Mouse (Mus musculus): ENCODE measurements around the gene Cdh15.
A peak's percentile ranks its signal among the peaks of the same experiment; 100 is the strongest.

Cdh15 gene

GRCm38 (mm10) chr8:122897200-122897599, 49.4 kb downstream of the Cdh15 start:
- no peak for DNase-seq

GRCm38 (mm10) chr8:122898018-122898417, 50.3 kb downstream of the Cdh15 start:
- no peak for DNase-seq

- DNase-seq, result no peak
Observed at GRCm38 (mm10) chr8:122898473-122898872, 50.7 kb downstream of the Cdh15 start.

- no peak for DNase-seq
Observed at GRCm38 (mm10) chr8:122899085-122899484, 51.3 kb downstream of the Cdh15 start.

- no peak for DNase-seq
Observed at GRCm38 (mm10) chr8:122901476-122901875, 53.7 kb downstream of the Cdh15 start.

GRCm38 (mm10) chr8:122901892-122902515, 54.2 kb downstream of the Cdh15 start:
- DNase-seq, result peak; percentile 61

- DNase-seq, result no peak
Observed at GRCm38 (mm10) chr8:122902581-122902980, 54.8 kb downstream of the Cdh15 start.

- DNase-seq, result no peak
Observed at GRCm38 (mm10) chr8:122903002-122903401, 55.2 kb downstream of the Cdh15 start.

GRCm38 (mm10) chr8:122904496-122904895, 56.7 kb downstream of the Cdh15 start:
- no peak for DNase-seq

- peak; percentile 60 for DNase-seq
Observed at GRCm38 (mm10) chr8:122905346-122905745, 57.6 kb downstream of the Cdh15 start.

- peak; percentile 96 for DNase-seq
Observed at GRCm38 (mm10) chr8:122906463-122907021, 58.8 kb downstream of the Cdh15 start.

GRCm38 (mm10) chr8:122912150-122912549, 64.4 kb downstream of the Cdh15 start:
- DNase-seq, result no peak

- DNase-seq, result no peak
Observed at GRCm38 (mm10) chr8:122912871-122913270, 65.1 kb downstream of the Cdh15 start.

GRCm38 (mm10) chr8:122916766-122917165, 69.0 kb downstream of the Cdh15 start:
- DNase-seq, result no peak

Measured in kidney, adult 9 months (tissue).